Mouse (Mus musculus) adrenal gland, postnatal 25 days (tissue): Measurements from ENCODE around the gene Rfx7. TPM values are rescaled to one million over a fixed set of nuclear protein-coding genes. Genes with fewer than 3 reads are reported as not detected.

Experiments
- DNase-seq: peaks from one replicate; pipeline ENCODE4 v3.0.0; 2021; ENCODE audit warnings: mixed read lengths
- long read RNA-seq: library from polyadenylated mRNA; stranded (forward); transcript quantifications from one replicate; pipeline ENCODE4 v2.0.0, GENCODE M21; 2021
- total RNA-seq: library from RNA; stranded (reverse); gene quantifications from 2 replicates; pipeline ENCODE4 v1.2.3, GENCODE M21; 2021

Gene Rfx7
- total RNA-seq: 30.9 and 32.5 TPM in 2 replicates
- long read RNA-seq, partial matches to known transcripts: 0 of 3 reads
- long read RNA-seq, other reads (novel, unspliced or antisense): 1 of 3 reads

DNA sequence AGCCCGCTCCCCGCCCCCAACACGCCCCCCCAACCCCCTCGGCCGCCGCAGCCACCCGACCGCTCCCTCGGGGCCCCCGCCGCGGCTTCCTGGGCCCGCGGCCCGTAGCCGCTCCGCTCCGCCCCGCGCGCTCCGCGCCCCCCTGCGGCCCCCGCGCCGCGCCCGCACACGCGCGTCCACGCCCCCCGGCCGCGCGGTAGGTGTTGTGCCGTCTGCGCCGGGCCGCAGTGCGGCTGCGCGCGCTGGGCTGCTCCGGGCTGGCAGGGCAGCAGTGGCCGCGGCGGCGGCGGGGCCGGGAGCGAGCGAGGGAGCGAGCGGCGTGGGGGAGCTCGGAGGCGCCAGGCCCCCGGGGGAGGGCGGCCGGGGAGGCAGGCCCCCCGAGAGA lies at the start of gene Rfx7:
Gene Rfx7 (plus strand): TSS at position 245 of the 385 bp plus-strand sequence.
- DNase-seq: peak; percentile 81

- DNase-seq: no peak
Measured at GRCm38 (mm10) chr9:72488523-72488922, 43.5 kb upstream of the Rfx7 start.

- no peak for DNase-seq
Measured at GRCm38 (mm10) chr9:72489131-72489530, 42.9 kb upstream of the Rfx7 start.

DNA sequence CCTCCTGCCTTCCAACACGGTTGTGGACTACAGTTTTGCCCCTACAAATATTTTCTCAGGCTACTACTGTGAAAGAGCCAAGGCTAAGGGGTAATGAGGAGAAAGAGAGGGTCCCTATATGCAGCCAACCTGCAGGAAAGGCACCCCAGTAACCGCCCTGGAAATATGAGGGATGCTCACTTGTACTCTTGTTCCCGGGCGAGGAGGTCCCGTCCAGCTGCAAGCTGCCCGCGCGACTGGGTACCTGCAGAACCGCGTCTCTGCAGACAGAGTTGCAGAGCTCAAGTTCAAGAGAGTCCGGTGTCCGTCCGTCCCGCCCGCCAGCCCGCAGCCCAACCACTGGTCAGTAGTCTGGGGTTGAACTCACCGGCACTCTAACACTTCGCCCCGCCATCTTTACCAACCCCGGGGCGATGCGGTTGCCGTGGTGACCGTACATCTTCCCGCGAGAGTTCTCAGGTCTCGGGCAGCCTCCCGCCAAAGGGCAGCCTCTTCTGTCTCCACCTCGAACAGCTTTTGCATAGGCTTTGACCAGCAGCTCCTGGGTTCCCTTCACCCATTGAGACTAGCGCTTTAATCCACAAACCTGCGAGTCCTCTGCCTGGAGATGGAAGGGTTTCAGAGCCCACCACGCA lies 40.4 kb upstream of the Rfx7 start:
- DNase-seq: peak; percentile 91

DNA sequence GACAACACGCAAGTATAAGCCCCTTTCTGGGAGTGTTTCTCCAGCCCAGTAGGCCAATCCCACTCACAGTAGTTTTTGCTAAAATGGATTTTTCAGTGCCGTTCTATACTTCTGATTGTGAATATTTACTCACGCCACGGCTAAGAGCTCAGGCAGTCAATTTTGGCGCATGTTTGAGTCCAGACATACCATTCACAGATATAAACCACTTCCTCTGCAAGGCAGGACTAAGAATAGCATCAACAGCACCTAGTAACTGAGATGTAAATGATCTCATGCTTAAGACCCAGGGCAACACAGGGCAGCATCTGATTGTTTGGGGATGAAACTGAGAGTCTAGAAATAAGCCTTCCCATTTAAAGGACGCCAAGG lies 39.9 kb upstream of the Rfx7 start, which contains the start of gene Tex9:
Gene Tex9 (minus strand): TSS at position 19 of the 372 bp plus-strand sequence.
- no peak for DNase-seq

GRCm38 (mm10) chr9:72493465-72493864 lies 38.6 kb upstream of the Rfx7 start:
- no peak for DNase-seq

DNA sequence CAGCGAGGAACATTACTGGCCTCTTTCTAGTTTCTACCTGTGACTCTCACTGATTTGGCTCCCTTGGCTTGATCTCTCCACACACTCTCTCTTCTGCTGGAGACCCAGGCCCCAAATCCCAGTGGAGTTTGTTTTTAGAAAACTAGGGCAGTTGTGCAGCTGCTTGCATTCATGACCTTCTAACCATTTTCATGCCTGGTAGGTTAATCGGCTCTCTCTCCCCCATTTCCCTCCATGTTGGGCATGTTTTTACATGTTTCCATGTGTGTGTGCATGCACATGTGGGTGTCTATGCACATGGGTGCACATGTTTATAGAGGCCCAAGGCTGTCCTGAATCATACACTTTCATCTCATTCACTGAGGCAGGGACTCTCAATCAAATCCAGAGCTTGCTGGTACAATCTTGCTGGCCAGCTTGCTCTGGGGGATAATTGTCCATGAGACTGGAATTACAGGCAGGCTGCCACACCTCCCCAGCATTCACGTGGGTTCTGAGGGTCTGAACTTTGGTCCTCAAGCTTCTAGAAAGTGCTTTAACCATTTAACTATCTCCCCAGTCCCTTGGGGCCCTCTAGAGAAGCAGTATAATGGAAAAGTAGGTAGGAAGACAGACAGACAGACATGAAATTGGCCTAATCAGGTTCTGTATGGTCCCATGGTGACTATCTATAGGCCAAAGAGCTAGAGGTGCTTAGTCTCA lies 37.9 kb upstream of the Rfx7 start:
- DNase-seq: no peak

GRCm38 (mm10) chr9:72496691-72497090 lies 35.3 kb upstream of the Rfx7 start:
- no peak for DNase-seq

DNA sequence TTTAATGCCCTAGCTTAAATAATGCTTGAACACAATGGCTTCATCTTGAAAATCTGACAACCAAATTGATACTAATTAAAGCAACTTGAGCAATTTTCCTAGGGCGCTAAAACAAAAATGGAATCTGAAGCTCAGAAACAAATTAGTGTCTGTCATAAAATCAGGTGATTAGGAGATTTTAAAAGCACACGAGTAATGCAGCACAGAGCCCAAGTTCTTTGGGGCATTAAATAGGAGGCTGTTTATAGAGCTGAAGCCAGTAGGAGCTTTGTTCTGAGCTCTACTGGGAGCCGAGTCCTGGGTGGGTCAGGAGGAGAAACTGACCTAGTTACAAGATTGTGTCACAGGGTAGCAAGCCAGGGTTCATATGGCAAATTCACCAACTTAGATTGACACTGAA lies 34.9 kb upstream of the Rfx7 start:
- no peak for DNase-seq

DNA sequence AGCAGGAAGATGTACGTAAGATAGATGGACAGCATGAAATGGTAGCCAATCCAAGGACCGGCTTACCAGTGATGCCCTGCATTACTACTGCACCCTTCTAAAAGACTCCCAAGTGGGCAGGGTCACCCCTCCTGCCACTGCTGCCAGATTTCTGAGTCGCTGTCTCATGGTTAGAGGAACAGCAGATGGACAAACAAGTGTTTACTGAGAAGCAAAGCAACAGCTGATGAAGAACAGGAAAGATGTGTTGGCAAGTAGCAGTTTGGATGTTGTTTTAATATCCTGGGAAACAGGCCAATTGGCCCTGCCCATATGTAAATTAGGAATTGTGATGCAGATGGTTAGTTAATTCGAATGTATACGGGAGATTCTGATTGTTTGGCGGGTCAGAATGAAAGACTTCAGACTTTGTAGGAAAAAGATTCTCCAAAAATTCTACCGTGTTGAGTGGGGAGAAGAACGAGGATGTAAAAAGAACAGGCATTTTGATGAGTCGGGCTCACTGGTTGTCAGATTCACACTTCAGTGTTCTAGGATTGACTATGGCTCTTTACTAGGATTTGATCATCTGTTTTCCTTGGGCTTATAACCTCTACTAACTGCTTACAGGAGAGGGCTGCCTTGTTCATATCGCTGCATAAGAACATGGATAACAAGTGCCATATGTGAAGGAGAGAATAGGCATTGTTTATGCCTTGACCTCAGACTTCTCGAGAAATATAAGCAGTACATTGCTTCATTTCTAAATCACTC lies 19.6 kb upstream of the Rfx7 start:
- no peak for DNase-seq

- no peak for DNase-seq
Measured at GRCm38 (mm10) chr9:72515366-72515765, 16.7 kb upstream of the Rfx7 start.

DNA sequence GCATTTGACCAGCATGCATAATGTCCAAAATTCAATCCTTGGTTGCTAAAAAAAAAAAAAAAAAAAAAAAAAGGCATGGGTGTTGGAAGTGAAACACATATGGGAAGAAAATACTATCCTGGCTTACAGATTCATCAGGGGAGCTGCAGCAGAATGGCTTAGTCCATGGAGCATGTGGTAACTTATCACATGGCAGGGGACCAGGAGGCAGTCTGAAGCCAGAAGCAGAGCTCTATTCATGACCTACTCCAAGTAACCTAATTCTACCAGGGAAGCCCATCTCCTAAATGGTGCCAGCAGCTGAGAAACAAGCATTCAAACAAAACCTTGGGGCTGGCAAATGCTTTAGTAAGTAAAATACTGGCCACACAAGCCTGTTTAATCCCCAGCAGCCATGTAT lies 12.8 kb upstream of the Rfx7 start:
- DNase-seq: no peak

DNA sequence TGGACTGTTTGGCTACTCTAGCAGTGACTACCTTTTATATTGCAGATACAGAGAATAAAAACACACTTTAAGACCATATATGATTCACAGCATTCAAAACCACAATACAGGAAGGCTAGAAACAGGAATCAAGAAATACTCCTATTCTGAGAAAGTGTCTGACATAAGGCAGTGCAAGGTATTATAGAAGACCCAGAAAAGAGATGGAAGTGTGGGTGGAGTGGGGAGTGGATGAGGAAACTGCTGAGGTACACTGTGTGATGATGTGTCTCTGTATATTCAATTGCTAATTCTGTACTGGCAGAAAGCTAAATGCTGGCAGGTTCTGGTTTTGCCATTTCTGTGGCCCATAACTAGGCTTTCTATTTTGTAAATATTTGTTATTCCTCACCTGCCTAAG lies 11.2 kb upstream of the Rfx7 start:
- no peak for DNase-seq

DNA sequence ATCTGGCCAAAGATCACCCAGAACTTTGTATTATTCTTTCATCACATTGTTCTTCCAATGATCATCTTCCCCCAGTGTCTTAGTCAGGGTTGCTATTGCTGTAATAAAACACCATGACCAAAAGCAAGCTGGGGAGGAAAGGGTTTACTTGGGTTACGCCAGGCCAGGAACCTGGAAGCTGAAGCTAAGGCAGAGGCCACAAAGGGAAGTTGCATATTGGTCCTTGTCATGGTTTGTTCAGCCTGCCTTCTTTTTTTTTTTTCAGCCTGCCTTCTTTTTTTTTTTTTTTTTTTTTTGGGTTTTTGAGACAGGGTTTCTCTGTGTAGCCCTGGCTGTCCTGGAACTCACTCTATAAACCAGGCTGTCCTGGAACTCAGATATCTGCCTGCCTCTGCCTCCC lies 5.9 kb upstream of the Rfx7 start:
- DNase-seq: no peak

GRCm38 (mm10) chr9:72530237-72530636 lies 1.8 kb upstream of the Rfx7 start:
- DNase-seq: peak; percentile 83

DNA sequence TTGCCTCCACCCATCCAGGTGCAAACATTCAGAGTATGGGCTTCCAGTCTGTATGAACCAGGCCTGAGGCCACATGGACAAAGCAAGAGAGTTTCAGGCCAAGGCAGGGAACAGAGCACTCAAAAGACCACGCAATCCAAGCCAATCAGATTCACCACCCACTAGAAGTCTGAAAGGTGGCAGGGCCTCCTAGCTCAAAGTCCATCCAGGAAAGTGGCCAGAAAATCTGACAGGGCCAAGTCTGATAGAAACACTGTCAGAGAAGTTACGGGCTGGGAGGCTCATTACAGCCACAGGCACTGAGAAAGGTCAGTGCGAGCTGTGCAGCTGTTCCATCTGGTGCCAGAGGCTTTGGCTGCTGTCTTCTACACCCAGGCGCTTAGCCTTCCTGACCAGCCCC lies 1.2 kb upstream of the Rfx7 start:
- DNase-seq: peak; percentile 8

GRCm38 (mm10) chr9:72531291-72531995 lies 597 bp upstream of the Rfx7 start:
- peak; percentile 75 for DNase-seq

GRCm38 (mm10) chr9:72532381-72533088 lies 495 bp downstream of the Rfx7 start:
- DNase-seq: peak; percentile 49

GRCm38 (mm10) chr9:72533089-72533415 lies 1.0 kb downstream of the Rfx7 start:
- DNase-seq: no peak

DNA sequence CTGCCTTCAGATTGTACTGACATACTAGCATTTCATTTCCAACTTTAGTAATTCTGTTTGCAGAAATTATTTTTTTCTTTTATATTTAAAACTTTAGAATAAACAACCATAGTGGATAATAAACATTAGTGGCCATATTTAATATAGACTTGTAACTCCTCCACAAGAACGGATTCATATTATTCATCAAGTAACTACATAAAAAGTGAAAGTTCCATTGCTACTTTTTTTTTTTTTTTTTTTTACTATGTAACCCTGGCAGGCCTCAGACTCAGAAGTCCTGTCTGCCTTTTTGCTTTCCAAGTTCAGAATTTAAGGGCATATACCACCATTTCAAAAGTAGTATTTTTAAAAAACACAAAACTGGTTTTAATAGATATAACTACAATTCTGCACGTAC lies 2.9 kb downstream of the Rfx7 start:
- DNase-seq: no peak

DNA sequence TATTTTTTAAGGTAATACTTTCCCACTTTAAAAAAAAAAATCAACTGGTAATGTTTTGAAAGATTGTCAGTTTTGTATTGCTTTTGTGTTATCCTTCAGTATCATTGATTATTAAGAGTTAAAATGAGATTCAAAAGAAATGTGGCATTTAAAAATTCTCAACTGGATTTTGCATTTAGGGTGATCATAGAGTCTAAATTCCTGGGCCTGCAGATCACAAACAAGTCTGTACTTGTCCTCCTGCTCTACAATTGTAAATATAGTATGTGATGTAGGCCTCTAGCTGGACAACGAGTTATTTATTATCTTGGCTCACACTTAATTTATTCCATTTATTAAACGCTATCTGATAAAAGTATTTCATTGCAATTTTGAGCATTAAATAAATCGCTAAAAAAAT lies 3.4 kb downstream of the Rfx7 start:
- DNase-seq: no peak

DNA sequence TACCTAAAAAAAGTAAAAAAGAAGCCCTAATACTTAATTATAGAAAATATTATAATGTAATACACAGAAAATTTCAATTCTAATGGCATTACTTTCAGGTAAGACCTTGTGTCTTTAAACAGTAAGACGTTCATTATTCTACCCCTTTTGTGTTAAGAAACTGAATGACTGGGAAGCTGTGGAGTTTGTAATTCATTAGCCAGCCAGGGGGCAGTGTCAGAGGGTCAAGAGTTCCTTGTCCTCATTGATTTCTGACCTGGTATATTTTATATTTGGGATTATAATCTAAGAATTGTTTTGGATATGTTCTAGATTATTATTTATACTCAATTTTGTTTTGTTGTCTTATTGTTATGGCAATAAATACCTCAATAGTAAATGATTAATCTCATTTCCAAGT lies 5.0 kb downstream of the Rfx7 start:
- DNase-seq: no peak
